Mouse (Mus musculus) liver, adult 2 months (tissue): ENCODE measurements at regions not wholly inside any gene's neighbourhood (a gene's known extent, or its start where the extent isn't known, plus 50 kb on each side); places are given as distances from the start of the nearest gene placed in this dataset.
"Not testable (repeated sequence)": the region's sequence is repeated elsewhere in the genome, so short reads cannot be mapped to it uniquely, and the experiment has no call there.

ENCODE experiments used
- CTCF ChIP-seq: fragments of 200-500 bp; IDR thresholded peaks from 2 replicates; pipeline ENCODE4 v1.5.1; 2011; ENCODE audit warnings: low read depth, low read length, control low read depth
- POLR2A ChIP-seq: fragments of 200-500 bp; IDR thresholded peaks from 2 replicates; pipeline ENCODE4 v1.6.1; 2011; ENCODE audit warnings: low read length, control low read depth; ENCODE audit not compliant: insufficient read depth; ENCODE audit errors: extremely low read depth

DNA sequence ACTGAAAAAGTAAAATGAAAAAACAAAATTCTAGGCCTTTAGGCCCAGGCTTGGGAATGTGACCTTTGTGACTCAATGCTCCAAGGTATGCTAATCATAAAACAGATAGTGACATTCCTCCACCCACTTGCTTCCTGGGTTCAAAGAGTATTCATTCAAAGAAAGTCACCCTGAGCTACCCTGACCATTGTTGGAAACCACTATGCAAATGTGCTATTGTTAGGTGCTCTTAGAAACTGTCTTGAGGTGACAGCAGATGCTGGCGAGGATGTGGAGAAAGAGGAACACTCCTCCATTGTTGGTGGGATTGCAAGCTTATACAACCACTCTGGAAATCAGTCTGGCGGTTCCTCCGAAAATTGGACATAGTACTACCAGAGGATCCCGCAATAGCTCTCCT, 1075.7 kb downstream of the Ankrd7 start:
- TF ChIP-seq POLR2A, CTCF: not testable (repeated sequence)
